12 mouse cellular contexts compared by ENCODE assay signal in the genomic region with DNA sequence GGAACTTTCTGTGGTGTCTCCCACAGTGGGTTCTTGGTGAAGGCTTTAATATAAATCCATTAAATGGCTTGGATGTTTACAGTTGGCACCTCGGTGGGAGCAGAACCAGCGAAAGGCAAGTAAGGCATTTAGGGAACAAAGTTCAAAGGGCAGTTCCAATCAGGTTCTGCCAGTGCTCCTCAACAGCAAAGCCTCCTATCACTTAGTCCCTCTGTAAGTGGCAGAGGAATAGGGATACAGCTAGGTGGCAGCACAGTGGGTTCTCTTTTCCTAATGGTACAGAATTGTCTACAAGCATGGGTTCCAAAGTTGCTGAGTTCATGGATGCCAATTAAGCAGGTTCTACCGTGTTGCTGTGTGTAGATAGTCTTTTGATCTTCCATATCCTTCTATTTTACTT. TPM values are rescaled to one million over a fixed set of nuclear protein-coding genes. Genes with fewer than 3 reads are reported as not detected.
DNase-seq lines count a peak whose midpoint lies in the region; ATAC-seq and TF ChIP-seq lines count a peak whose summit lies in the region.
"Had no signal": no experiment of that assay in that cellular context is flagged by ENCODE, and none has a peak within 500 bp of the region (broad histone marks: within the 10 kb centered on the region; RNA-seq: fewer than 3 reads in every experiment).

No protein-coding gene starts in this region.

- H3K36me3 ChIP-seq in MEL (ENCODE audit: control insufficient read depth in 1 of 2, insufficient read depth in 2 of 2, low read length in 2 of 2) = peaks cover 0 to 15% of the 10 kb centered on the region in 2 experiments; a peak in 2 of 4 replicates
- no peaks in the 10 kb centered on the region for H3K36me3 ChIP-seq in liver, embryonic 15.5 days (replicated peaks)
- H3K36me3 ChIP-seq: limb, embryonic 15.5 days had no signal

- ATAC-seq in erythroid progenitor cell, adult 5-6 weeks (replicated peaks; ENCODE audit: low FRiP score, poor library complexity, severe bottlenecking) = 0 out of 2 replicates have a peak, but pooled peaks have one; percentile 28
- no peak for ATAC-seq in liver, embryonic 15.5 days (ENCODE audit: insufficient read depth)
- ATAC-seq in megakaryocyte-erythroid progenitor cell, adult 5-6 weeks (replicated peaks; ENCODE audit: low FRiP score, low TSS enrichment, poor library complexity, severe bottlenecking) = no peak

- H3K4me2 ChIP-seq in liver, embryonic 15.5 days = no peak overlapping the region

- peak; percentile 17 for TF ChIP-seq RAD21 in MEL (IDR thresholded peaks at IDR 0.05; ENCODE audit: low read depth, low read length)

- H3K9me3 ChIP-seq in MEL (replicated peaks; ENCODE audit: insufficient read depth, low read length) = no peaks in the 10 kb centered on the region
- no peaks in the 10 kb centered on the region for H3K9me3 ChIP-seq in liver, embryonic 15.5 days (replicated peaks)
- H3K9me3 ChIP-seq: limb, embryonic 15.5 days had no signal

- no peak for DNase-seq in layer of hippocampus, adult 2 months (ENCODE audit: low spot score in 2 of 2)
- no peak for DNase-seq in layer of hippocampus, adult 8-10 months (ENCODE audit: low spot score in 2 of 2)
- DNase-seq in MEL (ENCODE audit: low read depth, low spot score) = peak; percentile 52
- no peak for DNase-seq in layer of hippocampus, postnatal 10 days (ENCODE audit: low spot score in 2 of 2)
- DNase-seq: adrenal gland, adult 8-10 months; cerebellum, adult 11-12 months; gastrocnemius, postnatal 36 days; heart, postnatal 36 days had no signal

- TF ChIP-seq POLR2A in MEL (IDR thresholded peaks at IDR 0.05; ENCODE audit: control insufficient read depth in 1 of 2, insufficient read depth in 1 of 2, low read depth in 1 of 2, low read length in 2 of 2, poor library complexity in 1 of 2) = no peak

- peak; percentile 62 for TF ChIP-seq CTCF in layer of hippocampus, adult 2 months (conservative IDR thresholded peaks at IDR 0.05)
- peak; percentile 14 to 56 (median 49); a peak in 5 of 6 replicates for TF ChIP-seq CTCF in MEL (IDR thresholded peaks at IDR 0.05 in 2 of 3, conservative IDR thresholded peaks at IDR 0.05 in 1 of 3; ENCODE audit: control insufficient read depth in 1 of 3, insufficient read depth in 1 of 3, low read depth in 2 of 3, low read length in 3 of 3, poor library complexity in 1 of 3, severe bottlenecking in 1 of 3)

- no peak overlapping the region for H3K27ac ChIP-seq in layer of hippocampus, adult 2 months
- no peak overlapping the region for H3K27ac ChIP-seq in MEL (ENCODE audit: control insufficient read depth, low read depth, low read length)
- H3K27ac ChIP-seq in liver, embryonic 15.5 days (replicated peaks) = 0 out of 2 replicates have a peak overlapping the region, but pooled peaks have one; percentile 73
- H3K27ac ChIP-seq: limb, embryonic 15.5 days had no signal

- no peak for TF ChIP-seq EP300 in MEL (IDR thresholded peaks at IDR 0.05; ENCODE audit: low read depth in 1 of 2, low read length in 2 of 2)

- H3K79me2 ChIP-seq in MEL (ENCODE audit: control insufficient read depth, insufficient read depth, low read length, poor library complexity) = no peaks in the 10 kb centered on the region

- H3K9ac ChIP-seq in MEL (ENCODE audit: control insufficient read depth, low read depth, low read length, poor library complexity, severe bottlenecking) = no peak overlapping the region
- no peak overlapping the region for H3K9ac ChIP-seq in liver, embryonic 15.5 days

- WGBS in liver, embryonic 15.5 days (ENCODE audit: insufficient replicate concordance) = 47% methylated on average over 3 of the region's 3 CpGs

- peaks cover 4 to 7% of the 10 kb centered on the region in 2 experiments; a peak in 2 of 4 replicates for H3K4me1 ChIP-seq in MEL (ENCODE audit: control insufficient read depth in 1 of 2, insufficient read depth in 2 of 2, low read length in 2 of 2)
- peaks cover 70% of the 10 kb centered on the region for H3K4me1 ChIP-seq in liver, embryonic 15.5 days (replicated peaks)

- no peak overlapping the region for H3K4me3 ChIP-seq in layer of hippocampus, adult 2 months
- H3K4me3 ChIP-seq in MEL (ENCODE audit: control insufficient read depth in 1 of 2, insufficient read depth in 1 of 2, low read depth in 2 of 2, low read length in 2 of 2) = peak overlapping the region in 1 of 2 experiments; percentile 94; a peak in 1 of 4 replicates
- no peak overlapping the region for H3K4me3 ChIP-seq in liver, embryonic 15.5 days (replicated peaks)

- no peaks in the 10 kb centered on the region for H3K27me3 ChIP-seq in MEL (ENCODE audit: control insufficient read depth in 1 of 2, insufficient read depth in 2 of 2, low read length in 2 of 2)
- H3K27me3 ChIP-seq in liver, embryonic 15.5 days = no peaks in the 10 kb centered on the region
- H3K27me3 ChIP-seq: limb, embryonic 15.5 days had no signal

TF ChIP-seq in MEL, 35 proteins besides CTCF, POLR2A, EP300 and RAD21:
- TF ChIP-seq ETS1 (IDR thresholded peaks at IDR 0.05; ENCODE audit: low read depth, low read length) = no peak
- TF ChIP-seq MAX (IDR thresholded peaks at IDR 0.05; ENCODE audit: low read length) = no peak
- peak; percentile 34 for TF ChIP-seq SMC3 (IDR thresholded peaks at IDR 0.05; ENCODE audit: low read depth, low read length)
- no peak for TF ChIP-seq ZMIZ1 (IDR thresholded peaks at IDR 0.05; ENCODE audit: low read depth, low read length)

RNA-seq across cellular contexts. Expression of a gene that starts 1.0 kb away (rescaled TPM):
- 1 to 10 TPM; 1.7 to 2.5 TPM for total RNA-seq in layer of hippocampus, adult 2 months (2021)
- 1 to 10 TPM; 1.7 to 2.5 (median 2.2) TPM for total RNA-seq in layer of hippocampus, adult 8-10 months (2022)
- total RNA-seq in MEL (2012; rRNA removed) = 4.3 and 5.3 TPM in 2 replicates
- polyA plus RNA-seq in MEL (2012; ENCODE audit: insufficient read depth in 1 of 2, insufficient read length in 2 of 2, low read depth in 1 of 2, low replicate concordance in 2 of 2, missing spikeins in 1 of 2) = 1 to 10 TPM in 1 of 2 experiments, not detected in 1; 6.6 TPM
- total RNA-seq in erythroid progenitor cell, adult 5-6 weeks (2015; ENCODE audit: low replicate concordance) = 0.72 and 2.9 TPM in 2 replicates
- total RNA-seq in erythroid progenitor cell, adult 5-6 weeks (2017; ENCODE audit: low replicate concordance) = 0.64 and 0.98 TPM in 2 replicates
- 10.5 and 11.3 TPM in 2 replicates for polyA plus RNA-seq in liver, embryonic 15.5 days (2015; fragmentation: Nextera tagmentation; extraction: Ambion mirVana)
- 1 to 10 TPM; 1.1 to 1.2 TPM for total RNA-seq in layer of hippocampus, postnatal 10 days (2021)
- 5.6 and 5.8 TPM in 2 replicates for total RNA-seq in megakaryocyte-erythroid progenitor cell, adult 5-6 weeks (2014; fragmentation: Nextera tagmentation)
- total RNA-seq in megakaryocyte-erythroid progenitor cell, adult 5-6 weeks (2017) = 6.1 and 8.7 TPM in 2 replicates

RNA-seq across cellular contexts. Expression of a gene that starts 5.6 kb away (rescaled TPM):
- 10 to 100 TPM; 14.6 to 14.8 TPM for total RNA-seq in layer of hippocampus, adult 2 months (2021)
- 10 to 100 TPM; 11.4 to 17.8 (median 15.0) TPM for total RNA-seq in layer of hippocampus, adult 8-10 months (2022)
- total RNA-seq in MEL (2012; rRNA removed) = 0.20 and 0.23 TPM in 2 replicates
- under 1 TPM in 1 of 2 experiments, not detected in 1; 0.82 TPM for polyA plus RNA-seq in MEL (2012; ENCODE audit: insufficient read depth in 1 of 2, insufficient read length in 2 of 2, low read depth in 1 of 2, low replicate concordance in 2 of 2, missing spikeins in 1 of 2)
- not detected in 2 replicates for total RNA-seq in erythroid progenitor cell, adult 5-6 weeks (2015; ENCODE audit: low replicate concordance)
- 0.39 and 0.53 TPM in 2 replicates for total RNA-seq in erythroid progenitor cell, adult 5-6 weeks (2017; ENCODE audit: low replicate concordance)
- 0.38 and 0.53 TPM in 2 replicates for polyA plus RNA-seq in liver, embryonic 15.5 days (2015; fragmentation: Nextera tagmentation; extraction: Ambion mirVana)
- 10 to 100 TPM; 13.5 to 15.1 TPM for total RNA-seq in layer of hippocampus, postnatal 10 days (2021)
- total RNA-seq in megakaryocyte-erythroid progenitor cell, adult 5-6 weeks (2014; fragmentation: Nextera tagmentation) = 0.67 and 1.5 TPM in 2 replicates
- 0.14 and 0.15 TPM in 2 replicates for total RNA-seq in megakaryocyte-erythroid progenitor cell, adult 5-6 weeks (2017)

Comparison
In these comparisons a context has a peak if more than half of its experiments do, and no peak if none do; other contexts are left out.
1. RNA of a gene that starts 5.6 kb away (total RNA-seq): 11.4 to 17.8 TPM in layer of hippocampus, adult 8-10 months, 13.5 to 15.1 TPM in layer of hippocampus, postnatal 10 days and 14.6 to 14.8 TPM in layer of hippocampus, adult 2 months; 0.14 to 1.5 TPM in megakaryocyte-erythroid progenitor cell, adult 5-6 weeks, 0.39 to 0.53 TPM in erythroid progenitor cell, adult 5-6 weeks and 0.20 to 0.23 TPM in MEL; every median in the first group is over 4 times any median in the second.